Mouse (Mus musculus) gastrocnemius, postnatal 10 days (tissue): ENCODE data around the gene Tlr9. TPM values are rescaled to one million over a fixed set of nuclear protein-coding genes. Genes with fewer than 3 reads are reported as not detected.

Source experiments
- DNase-seq: peaks from one replicate; pipeline ENCODE4 v3.0.0; 2021; ENCODE audit warnings: mixed read lengths
- total RNA-seq, 2 experiments: library from RNA; stranded (reverse); gene quantifications; 2 replicates each; pipeline ENCODE4 v1.2.3; 2021

Tlr9 gene
- total RNA-seq, 2 experiments from 2014 or later = 0.52 to 0.90 TPM

- DNase-seq = peak; percentile 47
Measured at GRCm38 (mm10) chr9:106203990-106204851, 18.2 kb upstream of the Tlr9 start.

- DNase-seq = no peak
Measured at GRCm38 (mm10) chr9:106205713-106206290, 16.6 kb upstream of the Tlr9 start.

DNA sequence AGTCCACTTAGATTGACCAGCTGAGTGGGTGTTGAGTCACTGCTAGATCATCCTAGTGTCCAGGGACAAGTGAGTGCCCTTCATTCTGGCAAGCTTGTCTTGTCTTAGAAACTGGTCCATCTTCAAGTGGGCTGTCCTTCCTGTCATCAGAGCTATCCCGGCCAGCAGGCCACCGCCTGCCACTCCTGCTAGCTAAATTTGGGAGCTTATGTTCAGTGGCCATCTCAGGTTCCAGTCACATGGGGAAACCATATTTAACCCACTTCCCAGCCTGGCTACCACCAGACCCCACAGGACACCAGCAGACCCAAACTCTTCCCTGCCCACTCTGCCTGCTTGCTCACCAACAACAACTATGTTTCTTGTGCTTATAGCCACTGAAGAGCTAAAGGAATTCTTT is 15.9 kb upstream of the Tlr9 start:
- peak; percentile 42 for DNase-seq

- DNase-seq = no peak
Measured at GRCm38 (mm10) chr9:106208181-106208580, 14.2 kb upstream of the Tlr9 start.

- no peak for DNase-seq
Measured at GRCm38 (mm10) chr9:106209954-106210353, 12.4 kb upstream of the Tlr9 start.

DNA sequence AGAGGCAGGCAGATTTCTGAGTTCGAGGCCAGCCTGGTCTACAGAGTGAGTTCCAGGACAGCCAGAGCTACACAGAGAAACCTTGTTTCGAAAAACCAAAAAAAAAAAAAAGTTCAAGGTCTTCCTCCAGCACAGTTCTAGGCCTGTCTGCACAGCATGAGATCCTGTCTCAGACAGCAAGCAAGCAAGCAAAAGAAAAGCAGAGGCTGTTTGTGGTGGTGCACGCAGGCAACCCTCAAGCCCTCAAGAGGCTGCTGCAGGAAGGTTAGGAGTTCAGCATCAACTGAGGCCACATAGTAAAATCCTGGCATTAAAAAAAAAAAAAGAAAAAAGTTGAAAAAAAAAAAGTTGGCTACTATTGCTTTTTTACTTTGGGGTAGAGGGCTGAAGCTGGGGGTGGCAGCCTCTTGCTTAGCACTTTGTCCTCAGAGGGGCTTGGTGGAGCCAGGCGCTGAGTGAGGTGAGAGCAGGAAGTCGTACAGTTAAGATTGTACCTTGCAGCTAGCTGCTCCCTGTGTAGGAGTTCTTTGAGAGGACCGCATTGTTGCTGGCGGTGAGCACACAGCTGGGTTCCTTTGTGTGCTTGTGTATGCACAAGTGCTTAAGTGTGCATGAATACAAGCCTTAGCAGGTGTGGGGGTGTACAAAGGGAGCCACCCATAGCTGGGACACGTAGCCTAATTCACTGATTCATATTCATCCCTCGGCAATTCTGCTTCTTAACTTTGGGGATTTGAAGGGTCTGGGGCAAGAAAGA is 11.4 kb upstream of the Tlr9 start:
- no peak for DNase-seq

GRCm38 (mm10) chr9:106211680-106212593 is 10.5 kb upstream of the Tlr9 start:
- DNase-seq = peak; percentile 90

DNA sequence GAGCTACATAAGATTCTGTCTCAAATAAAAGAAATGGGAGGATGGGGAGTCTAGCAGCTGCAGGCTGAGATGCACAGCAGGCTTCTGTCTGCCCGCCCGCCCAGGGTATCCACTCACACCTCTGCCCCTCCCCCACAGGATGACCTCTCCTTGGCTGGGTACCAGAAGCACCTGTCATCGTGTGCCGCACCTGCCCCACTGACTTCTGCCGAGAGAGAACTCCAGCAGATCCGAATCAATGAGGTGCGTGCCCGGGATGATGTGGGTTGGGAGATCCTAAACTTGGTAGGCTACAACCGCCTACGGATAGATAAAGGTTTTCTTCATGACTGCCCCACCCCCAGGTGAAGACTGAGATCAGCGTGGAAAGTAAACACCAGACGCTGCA is 9.8 kb upstream of the Tlr9 start:
- DNase-seq = no peak

- DNase-seq = no peak
Measured at GRCm38 (mm10) chr9:106215341-106216125, 6.9 kb upstream of the Tlr9 start.

DNA sequence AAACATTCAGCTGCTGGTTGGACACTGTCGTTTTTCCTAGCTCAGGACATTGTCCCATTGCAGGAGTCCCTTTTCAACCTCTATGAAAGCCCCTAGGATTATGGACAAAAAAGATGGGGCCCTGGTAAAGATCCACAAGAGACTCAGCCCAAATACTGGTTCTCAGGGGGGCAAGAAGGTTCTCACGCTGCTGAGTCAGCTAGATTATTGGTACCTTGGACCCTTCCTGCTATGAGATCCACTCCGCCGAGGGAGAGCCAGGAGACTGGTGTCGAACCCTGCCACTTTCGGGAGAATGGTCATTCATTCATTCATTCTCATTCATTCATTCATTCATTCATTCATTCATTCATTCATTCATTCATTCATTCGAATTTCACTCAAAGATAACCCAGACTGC is 5.4 kb upstream of the Tlr9 start:
- DNase-seq = no peak

DNA sequence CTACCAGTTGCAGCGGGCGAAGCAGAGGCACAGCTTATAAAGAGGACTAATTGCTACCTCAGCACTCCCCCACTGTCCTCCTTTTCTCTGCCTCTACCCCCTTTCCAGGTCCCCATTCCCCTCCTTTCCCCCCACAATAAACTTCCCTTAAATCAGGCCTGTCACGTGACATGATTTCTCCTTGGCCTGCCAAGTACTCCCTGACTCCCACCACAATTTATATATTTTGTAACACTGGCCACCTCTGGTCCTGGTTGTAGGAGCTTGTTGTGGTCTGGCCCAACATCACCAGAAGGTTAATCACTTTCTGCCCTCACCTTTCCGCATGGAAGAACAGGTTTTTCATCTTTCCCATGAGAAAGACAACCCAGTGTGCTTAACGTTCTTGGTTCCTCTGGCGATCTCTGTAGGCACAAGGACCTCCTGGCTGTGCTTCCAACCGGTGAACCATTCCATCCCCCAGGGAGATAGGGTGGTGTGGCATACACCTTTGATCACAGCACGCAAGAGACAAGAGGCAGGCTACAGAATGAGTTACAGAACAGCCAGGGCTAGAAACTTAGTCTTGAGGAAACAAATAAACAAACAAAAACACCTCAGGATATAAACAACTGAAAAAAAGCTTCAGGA is 1.4 kb upstream of the Tlr9 start:
- DNase-seq = no peak

- no peak for DNase-seq
Measured at GRCm38 (mm10) chr9:106222994-106223393, 596 bp downstream of the Tlr9 start.

- DNase-seq = no peak
Measured at GRCm38 (mm10) chr9:106225469-106226150, 3.2 kb downstream of the Tlr9 start.

DNA sequence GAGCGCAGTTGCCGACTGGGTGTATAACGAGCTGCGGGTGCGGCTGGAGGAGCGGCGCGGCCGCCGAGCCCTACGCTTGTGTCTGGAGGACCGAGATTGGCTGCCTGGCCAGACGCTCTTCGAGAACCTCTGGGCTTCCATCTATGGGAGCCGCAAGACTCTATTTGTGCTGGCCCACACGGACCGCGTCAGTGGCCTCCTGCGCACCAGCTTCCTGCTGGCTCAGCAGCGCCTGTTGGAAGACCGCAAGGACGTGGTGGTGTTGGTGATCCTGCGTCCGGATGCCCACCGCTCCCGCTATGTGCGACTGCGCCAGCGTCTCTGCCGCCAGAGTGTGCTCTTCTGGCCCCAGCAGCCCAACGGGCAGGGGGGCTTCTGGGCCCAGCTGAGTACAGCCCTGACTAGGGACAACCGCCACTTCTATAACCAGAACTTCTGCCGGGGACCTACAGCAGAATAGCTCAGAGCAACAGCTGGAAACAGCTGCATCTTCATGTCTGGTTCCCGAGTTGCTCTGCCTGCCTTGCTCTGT is 3.8 kb downstream of the Tlr9 start:
- no peak for DNase-seq

DNA sequence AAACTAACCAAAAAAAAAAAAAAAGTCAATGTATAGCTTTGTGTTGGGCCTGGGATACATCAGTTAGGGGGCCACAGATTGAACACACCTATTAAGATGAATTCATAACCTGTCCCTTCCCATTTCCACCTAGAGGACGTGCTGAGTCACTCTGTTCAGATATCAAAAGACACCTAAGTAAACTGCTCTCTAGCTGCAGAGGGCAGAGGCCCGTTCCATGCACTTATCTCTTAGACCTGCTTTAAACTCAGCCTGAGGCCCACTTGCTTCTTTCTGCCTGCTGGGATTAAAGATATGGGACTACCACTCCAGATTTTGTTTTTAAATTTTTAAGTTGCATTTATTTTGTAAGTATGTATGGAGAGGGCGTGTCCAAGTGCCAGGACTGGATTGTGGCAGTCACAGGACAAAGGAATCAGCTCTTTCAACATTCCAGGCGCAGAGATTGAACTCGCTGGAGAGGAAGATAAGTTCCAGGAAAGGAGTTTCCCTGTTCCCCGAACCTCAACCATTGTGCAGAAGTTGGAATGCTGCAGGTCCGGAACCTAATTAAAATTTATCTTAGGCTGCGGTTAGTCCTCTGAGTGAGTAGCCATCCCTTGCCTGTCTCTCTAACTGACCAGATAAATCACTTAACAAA is 5.5 kb downstream of the Tlr9 start:
- no peak for DNase-seq

- no peak for DNase-seq
Measured at GRCm38 (mm10) chr9:106230051-106230733, 7.8 kb downstream of the Tlr9 start.

- DNase-seq = no peak
Measured at GRCm38 (mm10) chr9:106230734-106231106, 8.3 kb downstream of the Tlr9 start.

GRCm38 (mm10) chr9:106231220-106231619 is 8.8 kb downstream of the Tlr9 start:
- no peak for DNase-seq

- no peak for DNase-seq
Measured at GRCm38 (mm10) chr9:106231816-106232215, 9.4 kb downstream of the Tlr9 start.
